Mouse (Mus musculus) bone marrow macrophage, adult 2 months (primary cell): ENCODE data around the gene Btg3. TPM values are rescaled to one million over a fixed set of nuclear protein-coding genes. Genes with fewer than 3 reads are reported as not detected.
A peak's percentile ranks its signal among the peaks of the same experiment; 100 is the strongest.
"Not testable (repeated sequence)": the region's sequence is repeated elsewhere in the genome, so short reads cannot be mapped to it uniquely, and the experiment has no call there.

ENCODE experiments used
- H3K27ac ChIP-seq: 2 replicates; pipeline ENCODE4 v1.5.1; 2012; ENCODE audit warnings: low read depth, low read length; ENCODE audit not compliant: insufficient read depth
- H3K4me1 ChIP-seq: 2 replicates; pipeline ENCODE4 v1.6.1; 2012; ENCODE audit warnings: low read length; ENCODE audit not compliant: control insufficient read depth, insufficient read depth
- H3K4me3 ChIP-seq: 2 replicates; pipeline ENCODE4 v1.5.1; 2012; ENCODE audit warnings: mild to moderate bottlenecking, low read length, moderate library complexity; ENCODE audit not compliant: insufficient read depth
- CTCF ChIP-seq: IDR thresholded peaks from 2 replicates; pipeline ENCODE4 v1.5.1; 2012; ENCODE audit warnings: low read depth, mild to moderate bottlenecking, low read length, moderate library complexity
- POLR2A ChIP-seq: IDR thresholded peaks from 2 replicates; pipeline ENCODE4 v1.6.1; 2012; ENCODE audit warnings: mild to moderate bottlenecking, low read depth, low read length, borderline replicate concordance
- polyA plus RNA-seq: library from polyadenylated mRNA; stranded (reverse); fragments of >200 nt; gene quantifications from 2 replicates; pipeline ENCODE4 v1.2.4, GENCODE M21; 2012; ENCODE audit not compliant: missing spikeins, insufficient read depth, insufficient read length

Btg3 gene
- polyA plus RNA-seq, 1 experiment = 4.5 TPM

DNA sequence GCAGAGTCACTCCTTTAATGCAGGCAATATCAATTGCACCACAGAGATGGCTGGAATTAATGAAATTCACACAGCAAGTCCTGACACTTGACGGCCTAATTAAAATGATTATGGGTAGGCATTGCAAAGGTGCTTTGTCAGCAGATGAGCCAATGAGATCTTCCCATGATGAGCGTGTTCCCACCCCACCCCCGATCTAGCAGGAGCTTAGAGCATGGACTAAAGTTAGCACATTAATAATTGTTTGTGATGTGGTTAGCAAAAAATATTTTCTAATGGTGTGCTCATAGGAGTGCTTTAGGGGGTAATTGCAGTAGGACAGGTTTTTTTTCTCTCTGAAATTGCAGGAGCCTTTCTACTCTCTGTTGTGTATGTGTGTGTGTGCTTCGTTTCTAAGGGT lies 12.1 kb upstream of the Btg3 start:
- no peak overlapping the region for H3K27ac ChIP-seq
- H3K4me3 ChIP-seq = no peak overlapping the region
- no peak for TF ChIP-seq POLR2A
- no peak for TF ChIP-seq CTCF
- peaks cover 2% of the 10 kb centered on the region; the same call in 1 of the 2 replicates for H3K4me1 ChIP-seq

DNA sequence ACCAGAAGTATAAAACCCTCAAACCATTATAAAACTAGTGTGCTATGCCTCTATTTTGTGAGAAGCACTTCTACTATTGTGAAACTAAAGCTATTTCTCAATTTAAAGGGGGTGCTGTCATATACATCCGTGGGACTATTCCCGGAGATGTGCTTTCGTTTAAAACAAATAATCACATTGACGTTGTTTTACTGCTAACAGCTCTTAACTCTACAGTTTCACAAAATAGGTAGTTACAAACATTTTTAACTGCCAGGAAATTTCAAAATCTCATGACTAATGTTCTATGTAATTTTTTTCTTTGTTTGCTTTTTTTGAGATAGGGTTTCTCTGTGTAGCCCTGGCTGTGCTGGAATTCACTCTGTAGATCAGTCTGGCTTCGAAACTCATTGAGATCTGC lies 1.5 kb upstream of the Btg3 start:
- TF ChIP-seq CTCF = no peak
- no peak for TF ChIP-seq POLR2A
- Histone ChIP-seq H3K4me3 (no peak overlapping the region), H3K4me1 (0 out of 2 replicates have a peak, but pooled peaks cover 3% of the 10 kb centered on the region), H3K27ac (no peak overlapping the region)

DNA sequence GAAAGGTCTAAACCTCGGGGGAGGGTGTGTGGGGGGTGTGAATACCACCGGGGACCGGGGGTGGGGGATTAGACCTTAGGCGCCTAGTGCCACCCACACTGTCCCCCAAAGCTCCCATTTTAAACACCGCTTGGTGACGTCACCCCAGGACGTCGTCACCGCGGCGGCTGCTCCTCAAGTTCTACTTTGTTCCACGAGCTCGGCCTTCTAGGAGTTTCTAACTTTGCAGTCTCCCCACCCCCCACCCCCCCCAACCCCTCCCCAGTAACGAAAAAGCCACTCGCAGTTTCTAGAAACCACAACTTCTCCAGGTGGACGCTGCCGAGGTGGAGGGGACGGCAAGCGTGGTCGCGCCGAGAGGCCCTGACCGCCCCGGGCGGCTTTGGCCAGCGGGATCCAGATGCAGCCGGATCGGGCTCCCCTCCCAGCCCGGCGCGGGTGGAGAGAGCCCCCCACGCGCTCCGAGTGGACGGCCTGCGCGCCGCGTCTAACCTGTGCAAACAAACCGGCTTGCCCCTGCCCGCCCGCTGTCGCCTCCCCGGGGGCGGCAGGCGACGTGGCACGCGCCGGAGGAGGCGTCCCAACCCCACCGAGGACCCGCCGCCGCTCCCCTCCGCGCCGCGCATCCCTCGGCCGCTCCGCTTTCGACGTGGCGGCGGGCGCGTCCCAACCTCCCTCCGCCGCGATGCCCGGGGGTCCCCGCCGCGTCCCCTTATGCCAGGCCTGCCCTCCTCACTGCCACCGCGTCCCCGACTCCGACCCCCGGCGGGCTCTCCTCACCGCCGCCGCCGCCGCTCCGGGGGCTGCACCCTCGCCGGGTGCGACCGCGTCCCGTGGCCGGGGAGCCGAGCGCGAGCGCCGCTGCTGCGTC lies 936 bp downstream of the Btg3 start:
- Histone ChIP-seq H3K4me1 (0 out of 2 replicates have a peak, but pooled peaks cover 3% of the 10 kb centered on the region), H3K27ac (no peak overlapping the region), H3K4me3 (peak overlapping the region; percentile 90)
- TF ChIP-seq CTCF = no peak
- no peak for TF ChIP-seq POLR2A

DNA sequence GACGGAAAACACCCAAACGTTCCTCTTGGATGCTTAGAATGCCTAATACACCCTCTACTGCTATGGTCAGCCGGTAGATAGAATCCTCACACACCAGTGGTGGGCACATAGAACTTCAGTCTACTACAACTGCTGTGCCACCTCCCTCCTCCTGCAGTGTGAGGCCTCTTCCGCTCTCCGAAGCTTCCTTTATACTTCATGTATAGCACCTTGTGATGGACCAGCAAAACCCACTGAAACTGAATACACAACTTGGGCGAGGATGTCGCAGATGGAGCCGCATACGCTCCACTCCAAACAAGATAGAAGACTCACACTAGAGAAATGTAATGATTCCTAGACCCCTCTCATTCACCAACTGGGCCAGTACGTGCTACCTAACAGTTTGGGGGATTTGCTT lies 1.8 kb downstream of the Btg3 start:
- H3K4me1 ChIP-seq = 0 out of 2 replicates have a peak, but pooled peaks cover 3% of the 10 kb centered on the region
- H3K4me3 ChIP-seq = peak overlapping the region; percentile 23; the same call in 1 of the 2 replicates
- no peak overlapping the region for H3K27ac ChIP-seq
- no peak for TF ChIP-seq POLR2A
- TF ChIP-seq CTCF = no peak

DNA sequence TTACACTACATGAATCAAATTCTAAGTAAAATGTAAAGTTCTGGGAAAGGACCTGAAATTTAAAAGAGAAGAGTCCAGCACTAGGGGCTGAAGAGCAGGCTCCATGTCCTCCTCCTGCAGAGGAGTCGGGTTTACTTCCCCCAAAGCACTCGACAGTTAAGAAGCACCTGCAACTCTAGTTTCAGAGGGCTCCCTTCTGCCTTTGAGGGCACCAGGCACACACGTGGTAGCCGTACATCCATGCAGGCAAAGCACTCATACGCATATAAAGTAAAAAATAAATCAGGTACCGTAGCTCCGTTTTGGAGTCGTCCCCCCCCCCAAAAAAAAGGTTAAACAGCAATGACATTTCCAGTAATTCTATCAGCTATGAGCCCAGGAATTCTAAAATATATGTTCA lies 3.2 kb downstream of the Btg3 start:
- no peak overlapping the region for H3K27ac ChIP-seq
- no peak overlapping the region for H3K4me3 ChIP-seq
- 0 out of 2 replicates have a peak, but pooled peaks cover 3% of the 10 kb centered on the region for H3K4me1 ChIP-seq
- TF ChIP-seq POLR2A (no peak), CTCF (no peak)

DNA sequence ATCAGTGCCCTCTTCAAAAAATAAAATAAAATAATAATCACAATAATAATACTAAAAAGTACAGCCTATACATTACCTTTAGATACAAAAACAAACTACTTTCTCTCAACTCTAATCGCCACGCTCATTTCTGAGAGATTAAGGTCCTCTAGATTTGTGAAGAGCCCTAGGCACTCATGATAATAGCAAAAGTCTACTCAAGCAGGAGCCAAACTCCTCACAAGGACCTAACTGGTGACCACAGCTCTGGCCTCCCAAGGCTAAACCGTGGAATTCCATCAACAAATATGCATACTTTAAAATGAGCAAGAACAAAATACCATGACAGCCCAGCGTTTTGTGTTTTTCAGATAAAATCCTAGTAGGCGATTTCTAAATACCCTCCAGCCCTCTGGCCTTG lies 4.2 kb downstream of the Btg3 start:
- Histone ChIP-seq H3K4me1 (0 out of 2 replicates have a peak, but pooled peaks cover 3% of the 10 kb centered on the region), H3K27ac (no peak overlapping the region), H3K4me3 (no peak overlapping the region)
- no peak for TF ChIP-seq POLR2A
- TF ChIP-seq CTCF = no peak

DNA sequence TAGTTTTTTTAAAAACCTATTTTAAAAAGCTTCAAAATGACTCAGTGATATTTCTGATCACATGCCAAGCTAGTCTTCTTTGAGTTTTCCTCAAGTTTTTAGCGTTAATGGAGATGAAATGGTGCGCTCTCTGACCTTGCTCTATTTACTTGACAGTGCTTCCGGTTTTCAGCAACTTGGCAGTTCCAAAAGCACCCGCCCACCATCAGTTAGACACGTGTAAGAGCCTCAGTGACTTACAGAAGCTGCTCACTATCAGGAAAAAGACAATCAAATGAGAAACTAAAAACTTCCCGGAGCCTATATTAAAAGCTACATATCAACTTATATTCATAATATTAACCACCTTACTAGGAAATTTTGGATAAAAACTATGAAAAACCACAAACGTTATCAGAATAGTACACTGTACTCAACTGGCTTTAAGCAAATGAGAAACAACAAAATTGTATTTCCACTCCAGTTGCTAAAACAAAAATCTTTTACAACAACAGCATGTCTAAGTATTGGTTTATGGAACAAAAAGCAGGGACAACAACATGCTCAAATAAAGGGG lies 5.4 kb downstream of the Btg3 start:
- 0 out of 2 replicates have a peak, but pooled peaks cover 3% of the 10 kb centered on the region for H3K4me1 ChIP-seq
- TF ChIP-seq CTCF (no peak), POLR2A (no peak)
- H3K27ac ChIP-seq = no peak overlapping the region
- no peak overlapping the region for H3K4me3 ChIP-seq

DNA sequence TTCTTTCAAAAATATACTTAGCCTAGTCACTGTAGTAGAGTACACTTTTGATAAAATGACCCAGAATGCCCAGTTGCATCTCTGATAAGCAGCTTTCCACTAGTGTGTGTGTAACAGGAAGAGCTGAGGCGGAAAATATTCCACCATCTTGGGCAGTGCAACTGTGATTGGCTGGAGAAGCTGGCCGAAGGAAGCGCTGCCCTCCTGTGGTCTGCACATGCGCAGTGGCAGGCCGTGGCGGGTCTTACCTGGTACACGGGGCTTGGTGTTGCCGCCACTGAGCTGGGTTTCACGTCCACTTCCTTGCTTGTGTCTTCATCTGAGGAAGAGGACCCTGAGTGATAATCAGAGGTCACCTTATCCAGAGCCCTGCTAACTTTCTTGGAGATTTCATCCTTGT lies 12.4 kb downstream of the Btg3 start:
- not testable (repeated sequence) for H3K4me3 ChIP-seq, H3K27ac ChIP-seq, H3K4me1 ChIP-seq

DNA sequence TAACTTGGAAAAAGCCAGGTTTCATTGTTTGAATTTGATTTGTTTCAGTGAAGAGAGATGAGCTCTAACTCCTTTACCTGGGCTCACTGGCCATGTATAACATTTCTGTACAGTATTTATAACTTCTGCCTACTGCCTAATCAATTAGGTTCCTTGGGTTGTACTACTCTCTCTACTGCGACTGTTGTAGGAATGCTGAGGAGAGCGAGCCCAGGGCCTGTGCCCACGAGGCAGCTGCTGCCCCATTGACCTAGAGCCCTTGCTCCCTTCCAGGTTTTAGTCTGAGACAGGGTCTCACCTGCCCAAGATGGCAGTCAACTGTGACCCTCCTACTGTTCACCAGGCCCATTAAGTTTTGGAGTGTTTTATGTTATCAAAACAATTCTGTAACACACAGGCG lies 15.5 kb downstream of the Btg3 start:
- TF ChIP-seq POLR2A (no peak), CTCF (no peak)
- Histone ChIP-seq H3K27ac (no peak overlapping the region), H3K4me3 (no peak overlapping the region), H3K4me1 (no peaks in the 10 kb centered on the region)

DNA sequence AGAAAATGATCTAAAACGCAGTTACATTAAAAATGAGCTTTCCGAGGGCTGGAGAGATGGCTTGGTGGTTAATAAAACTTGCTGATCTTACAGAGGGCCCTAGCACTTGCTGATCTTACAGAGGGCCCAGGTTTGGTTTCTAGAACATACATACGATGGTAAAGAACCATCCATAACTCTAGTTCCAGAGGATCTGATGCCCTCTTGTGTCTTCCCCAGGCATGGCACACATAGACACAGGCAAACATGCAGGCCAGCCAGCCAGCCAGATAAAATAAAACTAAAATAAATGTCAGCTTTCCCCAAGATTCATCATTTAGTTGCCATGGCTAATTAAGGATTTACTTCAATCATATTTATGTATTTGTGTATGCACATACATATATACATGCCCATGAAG lies 19.2 kb downstream of the Btg3 start:
- Histone ChIP-seq H3K4me1 (no peaks in the 10 kb centered on the region), H3K4me3 (no peak overlapping the region), H3K27ac (no peak overlapping the region)
- no peak for TF ChIP-seq POLR2A
- TF ChIP-seq CTCF = no peak
